ENCODE assay signal across 1 mouse cellular context in genomic region chr13:14688955-14689354, GRCm38 (mm10).
A peak's percentile ranks its signal among the peaks of the same experiment; 100 is the strongest.
TF ChIP-seq lines count a peak whose summit lies in the region.

No protein-coding gene starts in this region.

TF ChIP-seq in CH12.LX, 34 proteins besides CTCF, POLR2A, EP300 and RAD21:
- TF ChIP-seq MXI1 (IDR thresholded peaks at IDR 0.05; ENCODE audit: low read depth, low read length) (no peak), SMC3 (IDR thresholded peaks at IDR 0.05; ENCODE audit: low read depth, low read length) (peak; percentile 43), MAFK (IDR thresholded peaks at IDR 0.05; ENCODE audit: insufficient replicate concordance, low read length) (no peak), GABPA (IDR thresholded peaks at IDR 0.05; ENCODE audit: insufficient replicate concordance, low read depth, low read length) (no peak), MYC (IDR thresholded peaks at IDR 0.05; ENCODE audit: low read depth, low read length) (0 out of 2 replicates have a peak, but pooled peaks have one; percentile 32)
